Mouse (Mus musculus): ENCODE data around the gene Ablim1. TPM values are rescaled to one million over a fixed set of nuclear protein-coding genes. Genes with fewer than 3 reads are reported as not detected.

Gene Ablim1
- total RNA-seq, 2 experiments from 2014 or later, result 6.3 to 9.2 TPM

GRCm38 (mm10) chr19:57174541-57174940 lies 140.2 kb downstream of the Ablim1 start:
- no peak for ATAC-seq (replicated peaks; ENCODE audit: low FRiP score, low TSS enrichment, poor library complexity, severe bottlenecking)

- ATAC-seq (replicated peaks; ENCODE audit: low FRiP score, low TSS enrichment, poor library complexity, severe bottlenecking), result no peak
These were observed 140.7 kb downstream of the Ablim1 start for GRCm38 (mm10) chr19:57174045-57174444.

GRCm38 (mm10) chr19:57172321-57172720 lies 142.4 kb downstream of the Ablim1 start:
- ATAC-seq (replicated peaks; ENCODE audit: low FRiP score, low TSS enrichment, poor library complexity, severe bottlenecking), result no peak

- no peak for ATAC-seq (replicated peaks; ENCODE audit: low FRiP score, low TSS enrichment, poor library complexity, severe bottlenecking)
These were observed 143.8 kb downstream of the Ablim1 start for GRCm38 (mm10) chr19:57170880-57171279.

GRCm38 (mm10) chr19:57169485-57169884 lies 145.2 kb downstream of the Ablim1 start:
- no peak for ATAC-seq (replicated peaks; ENCODE audit: low FRiP score, low TSS enrichment, poor library complexity, severe bottlenecking)

GRCm38 (mm10) chr19:57167721-57168120 lies 147.0 kb downstream of the Ablim1 start:
- ATAC-seq (replicated peaks; ENCODE audit: low FRiP score, low TSS enrichment, poor library complexity, severe bottlenecking), result no peak

GRCm38 (mm10) chr19:57164882-57165281 lies 149.8 kb downstream of the Ablim1 start:
- no peak for ATAC-seq (replicated peaks; ENCODE audit: low FRiP score, low TSS enrichment, poor library complexity, severe bottlenecking)

GRCm38 (mm10) chr19:57163315-57163714 lies 151.4 kb downstream of the Ablim1 start:
- ATAC-seq (replicated peaks; ENCODE audit: low FRiP score, low TSS enrichment, poor library complexity, severe bottlenecking), result no peak

- no peak for ATAC-seq (replicated peaks; ENCODE audit: low FRiP score, low TSS enrichment, poor library complexity, severe bottlenecking)
These were observed 152.6 kb downstream of the Ablim1 start for GRCm38 (mm10) chr19:57161978-57162727.

- peak; percentile 75 for ATAC-seq (replicated peaks; ENCODE audit: low FRiP score, low TSS enrichment, poor library complexity, severe bottlenecking)
These were observed 153.6 kb downstream of the Ablim1 start for GRCm38 (mm10) chr19:57161010-57161660.

- no peak for ATAC-seq (replicated peaks; ENCODE audit: low FRiP score, low TSS enrichment, poor library complexity, severe bottlenecking)
These were observed 156.9 kb downstream of the Ablim1 start for GRCm38 (mm10) chr19:57157731-57158343.

- no peak for ATAC-seq (replicated peaks; ENCODE audit: low FRiP score, low TSS enrichment, poor library complexity, severe bottlenecking)
These were observed 159.4 kb downstream of the Ablim1 start for GRCm38 (mm10) chr19:57155121-57155884.

- no peak for ATAC-seq (replicated peaks; ENCODE audit: low FRiP score, low TSS enrichment, poor library complexity, severe bottlenecking)
These were observed 162.4 kb downstream of the Ablim1 start for GRCm38 (mm10) chr19:57152357-57152756.

GRCm38 (mm10) chr19:57151504-57151903 lies 163.2 kb downstream of the Ablim1 start:
- no peak for ATAC-seq (replicated peaks; ENCODE audit: low FRiP score, low TSS enrichment, poor library complexity, severe bottlenecking)

GRCm38 (mm10) chr19:57150275-57150674 lies 164.4 kb downstream of the Ablim1 start:
- ATAC-seq (replicated peaks; ENCODE audit: low FRiP score, low TSS enrichment, poor library complexity, severe bottlenecking), result peak; percentile 86

- no peak for ATAC-seq (replicated peaks; ENCODE audit: low FRiP score, low TSS enrichment, poor library complexity, severe bottlenecking)
These were observed 167.0 kb downstream of the Ablim1 start for GRCm38 (mm10) chr19:57147746-57148145.

GRCm38 (mm10) chr19:57146936-57147335 lies 167.8 kb downstream of the Ablim1 start:
- no peak for ATAC-seq (replicated peaks; ENCODE audit: low FRiP score, low TSS enrichment, poor library complexity, severe bottlenecking)

- ATAC-seq (replicated peaks; ENCODE audit: low FRiP score, low TSS enrichment, poor library complexity, severe bottlenecking), result no peak
These were observed 171.1 kb downstream of the Ablim1 start for GRCm38 (mm10) chr19:57143646-57144045.

GRCm38 (mm10) chr19:57141756-57142461 lies 172.8 kb downstream of the Ablim1 start:
- no peak for ATAC-seq (replicated peaks; ENCODE audit: low FRiP score, low TSS enrichment, poor library complexity, severe bottlenecking)
